Mouse (Mus musculus) frontal cortex, adult (tissue): ENCODE measurements around the gene Olfr1341.

ENCODE experiments used
- ATAC-seq: cut with Nextera tagmentation; 2 replicates; pipeline ENCODE4 v1.9.2; 2017; ENCODE audit warnings: mild to moderate bottlenecking, moderate library complexity, mixed read lengths; ENCODE audit not compliant: low TSS enrichment

Olfr1341 gene

GRCm38 (mm10) chr4:118703223-118703622 lies at the start of gene Olfr1341:
Gene Olfr1341 (plus strand): TSS chr4:118703523.
- ATAC-seq: no peak

GRCm38 (mm10) chr4:118658652-118659051 lies 44.7 kb upstream of the Olfr1341 start, which contains the start of gene Olfr62:
Gene Olfr62 (plus strand): TSS chr4:118658952.
- no peak for ATAC-seq

GRCm38 (mm10) chr4:118687086-118687485 lies 16.2 kb upstream of the Olfr1341 start:
- ATAC-seq: no peak

GRCm38 (mm10) chr4:118692412-118692973 lies 10.8 kb upstream of the Olfr1341 start, which contains the start of gene Olfr1342:
Gene Olfr1342 (minus strand): TSS chr4:118692756.
- no peak for ATAC-seq

- 0 out of 2 replicates have a peak, but pooled peaks have one; percentile 64 for ATAC-seq
These were observed 9.5 kb upstream of the Olfr1341 start for GRCm38 (mm10) chr4:118693812-118694211.

GRCm38 (mm10) chr4:118708086-118708485 lies 4.8 kb downstream of the Olfr1341 start:
- no peak for ATAC-seq

- ATAC-seq: no peak
These were observed 8.3 kb downstream of the Olfr1341 start for GRCm38 (mm10) chr4:118711656-118712055.

- ATAC-seq: no peak
These were observed 16.5 kb downstream of the Olfr1341 start, which contains the start of gene Olfr1340 for GRCm38 (mm10) chr4:118719838-118720237. Gene Olfr1340 (plus strand): TSS chr4:118720138.

- peak; percentile 72; the same call in 1 of the 2 replicates for ATAC-seq
These were observed 18.6 kb downstream of the Olfr1341 start for GRCm38 (mm10) chr4:118721742-118722483.

GRCm38 (mm10) chr4:118731875-118732274 lies 28.6 kb downstream of the Olfr1341 start, which contains the start of gene Olfr1339:
Gene Olfr1339 (plus strand): TSS chr4:118732175.
- no peak for ATAC-seq

GRCm38 (mm10) chr4:118739574-118739973 lies 36.3 kb downstream of the Olfr1341 start:
- ATAC-seq: no peak

- ATAC-seq: no peak
These were observed 37.8 kb downstream of the Olfr1341 start for GRCm38 (mm10) chr4:118740988-118741698.

- no peak for ATAC-seq
These were observed 38.6 kb downstream of the Olfr1341 start for GRCm38 (mm10) chr4:118741881-118742280.

- no peak for ATAC-seq
These were observed 55.3 kb downstream of the Olfr1341 start, which contains the start of gene Olfr1338 for GRCm38 (mm10) chr4:118758637-118759036. Gene Olfr1338 (minus strand): TSS chr4:118758737.
